ENCODE assay signal across 8 mouse cellular contexts in genomic region chr2:3335611-3336301, GRCm38 (mm10). TPM values are rescaled to one million over a fixed set of nuclear protein-coding genes. Genes with fewer than 3 reads are reported as not detected.
DNase-seq lines count a peak whose midpoint lies in the region; ATAC-seq and TF ChIP-seq lines count a peak whose summit lies in the region.

Acbd7 (plus strand) TSS chr2:3336168.

- intact Hi-C loops in heart, postnatal 14 days (cut with DNase I) = loop anchor here (10.0 kb wide), 1 partner anchor 179 kb away; the partner anchor contains the start of genes Cdnf, Gm45902 and Hspa14

- 0 out of 2 replicates have a peak within 1 kb of the TSS, but pooled peaks have one; percentile 22 for H3K9ac ChIP-seq in lung, embryonic 15.5 days

- H3K9me3 ChIP-seq in forebrain, embryonic 10.5 days = no peaks in the 10 kb centered on the region
- no peaks in the 10 kb centered on the region for H3K9me3 ChIP-seq in lung, embryonic 15.5 days

- no peak for ATAC-seq in lung, embryonic 15.5 days (ENCODE audit: borderline replicate concordance, extremely low read depth, low FRiP score, low TSS enrichment)

- H3K27me3 ChIP-seq in forebrain, embryonic 10.5 days (ENCODE audit: poor library complexity, severe bottlenecking) = peaks cover 26% of the 10 kb centered on the region
- H3K27me3 ChIP-seq in lung, embryonic 15.5 days = peaks cover 14% of the 10 kb centered on the region
- H3K27me3 ChIP-seq in thymus, adult 2 months (ENCODE audit: control insufficient read depth, insufficient read depth, low read length) = no peaks in the 10 kb centered on the region

- H3K27ac ChIP-seq in forebrain, embryonic 10.5 days = no peak within 1 kb of the TSS
- no peak within 1 kb of the TSS for H3K27ac ChIP-seq in lung, embryonic 15.5 days
- no peak within 1 kb of the TSS for H3K27ac ChIP-seq in thymus, adult 2 months (ENCODE audit: control insufficient read depth, insufficient read depth, low read length)

- peak; percentile 85 for DNase-seq in ES-CJ7 (ENCODE audit: low read depth, low spot score)
- peak; percentile 60 for DNase-seq in c-Kit-positive CD71-negative TER-119-negative erythroid progenitor cells, embryonic 14.5 days (ENCODE audit: low read depth)
- DNase-seq in forebrain, embryonic 10.5 days (ENCODE audit: extremely low spot score, low spot score) = peak; percentile 55
- DNase-seq in heart, postnatal 14 days = peak; percentile 33 to 45
- peak; percentile 60 to 69 for DNase-seq in layer of hippocampus, adult 18-20 months (ENCODE audit: low spot score in 2 of 2)
- DNase-seq in ovary, postnatal 10 days (ENCODE audit: low spot score) = peak; percentile 9
- peak; percentile 58 for DNase-seq in thymus, adult 2 months

- peaks cover 25% of the 10 kb centered on the region for H3K4me1 ChIP-seq in forebrain, embryonic 10.5 days
- H3K4me1 ChIP-seq in lung, embryonic 15.5 days = peaks cover 20% of the 10 kb centered on the region
- peaks cover 7% of the 10 kb centered on the region for H3K4me1 ChIP-seq in thymus, adult 2 months (replicated peaks; ENCODE audit: control insufficient read depth, insufficient read depth, low read length)

- H3K4me2 ChIP-seq in lung, embryonic 15.5 days = peak within 1 kb of the TSS; percentile 59

- no peaks in the 10 kb centered on the region for H3K36me3 ChIP-seq in forebrain, embryonic 10.5 days (replicated peaks)
- no peaks in the 10 kb centered on the region for H3K36me3 ChIP-seq in lung, embryonic 15.5 days
- no peaks in the 10 kb centered on the region for H3K36me3 ChIP-seq in thymus, adult 2 months (ENCODE audit: control insufficient read depth, insufficient read depth, low read length)

- no peak for TF ChIP-seq POLR2A in thymus, adult 2 months (IDR thresholded peaks at IDR 0.05; ENCODE audit: control insufficient read depth, extremely low read depth, insufficient read depth, low read length, poor library complexity)

- peak within 1 kb of the TSS; percentile 46 for H3K4me3 ChIP-seq in forebrain, embryonic 10.5 days
- H3K4me3 ChIP-seq in lung, embryonic 15.5 days = peak within 1 kb of the TSS; percentile 29
- H3K4me3 ChIP-seq in thymus, adult 2 months (ENCODE audit: control insufficient read depth, insufficient read depth, low read length) = 0 out of 2 replicates have a peak within 1 kb of the TSS, but pooled peaks have one; percentile 2

- 0 out of 2 replicates have a peak, but pooled peaks have one; percentile 23 for TF ChIP-seq CTCF in thymus, adult 2 months (IDR thresholded peaks at IDR 0.05; ENCODE audit: borderline replicate concordance, control insufficient read depth, extremely low read depth, insufficient read depth, low read length, poor library complexity)

- 5% methylated on average over 20 of the region's 20 CpGs for WGBS in forebrain, embryonic 10.5 days
- 7% methylated on average over 20 of the region's 20 CpGs for WGBS in lung, embryonic 15.5 days
- WGBS in thymus, adult 2 months = 4% methylated on average over 20 of the region's 20 CpGs

RNA-seq across cellular contexts. Expression of gene Acbd7, which starts in this region (rescaled TPM):
- 0.32 TPM in 1 of 2 replicates, not detected in the other for polyA plus RNA-seq in forebrain, embryonic 10.5 days (2016; fragmentation: Nextera tagmentation; extraction: Ambion mirVana)
- total RNA-seq in heart, postnatal 14 days (2021) = 1 to 10 TPM in 1 of 2 experiments, under 1 TPM in 1; 0.98 to 1.1 TPM
- 1 to 10 TPM in 1 of 2 experiments, under 1 TPM in 1; 0.94 to 1.8 TPM for total RNA-seq in layer of hippocampus, adult 18-20 months (2021)
- polyA plus RNA-seq in lung, embryonic 15.5 days (2015; fragmentation: Nextera tagmentation; extraction: Ambion mirVana) = 1.1 and 2.0 TPM in 2 replicates
- not detected in 2 replicates for polyA plus RNA-seq in thymus, adult 2 months (2012; rRNA removed)

Comparison
In these comparisons a context has a peak if more than half of its experiments do, and no peak if none do; other contexts are left out.
1. Peak in DNase-seq and H3K4me3 ChIP-seq in forebrain, embryonic 10.5 days; RNA of the gene not detected or under 1 TPM.
2. Peak in DNase-seq and H3K4me3 ChIP-seq in thymus, adult 2 months; RNA of the gene not detected or under 1 TPM.
3. DNase-seq: peak in every context shown above with its lines; median percentile 85 in ES-CJ7; 64 in layer of hippocampus, adult 18-20 months; 60 in c-Kit-positive CD71-negative TER-119-negative erythroid progenitor cells, embryonic 14.5 days; 58 in thymus, adult 2 months; 55 in forebrain, embryonic 10.5 days; 39 in heart, postnatal 14 days; 9 in ovary, postnatal 10 days.